Mouse (Mus musculus): Measurements from ENCODE around the gene Gtf2a2. TPM values are rescaled to one million over a fixed set of nuclear protein-coding genes. Genes with fewer than 3 reads are reported as not detected.
"Not testable (repeated sequence)": the region's sequence is repeated elsewhere in the genome, so short reads cannot be mapped to it uniquely, and the experiment has no call there.

The Gtf2a2 gene
- polyA plus RNA-seq, 1 experiment from 2014 or later, result 159 TPM

- 64% methylated on average over 4 of the region's 4 CpGs for WGBS (ENCODE audit: insufficient replicate concordance)
- peak; percentile 57; the same call in 1 of the 2 replicates for ATAC-seq (ENCODE audit: low read depth)
- no peaks in the 10 kb centered on the region for H3K27me3 ChIP-seq
- no peak for DNase-seq
- H3K9me3 ChIP-seq (replicated peaks), result no peaks in the 10 kb centered on the region
- H3K4me1 ChIP-seq (replicated peaks), result peaks cover 45% of the 10 kb centered on the region
- peak overlapping the region; percentile 7; the same call in 1 of the 2 replicates for H3K27ac ChIP-seq
- no peak overlapping the region for H3K9ac ChIP-seq
- peaks cover 35% of the 10 kb centered on the region for H3K36me3 ChIP-seq
- no peak overlapping the region for H3K4me3 ChIP-seq (replicated peaks)
- H3K4me2 ChIP-seq, result no peak overlapping the region
Observed at GRCm38 (mm10) chr9:70022083-70022482, 9.7 kb downstream of the Gtf2a2 start.

- not testable (repeated sequence) for H3K4me2 ChIP-seq; H3K27ac ChIP-seq; H3K4me3 ChIP-seq (replicated peaks); H3K27me3 ChIP-seq; ATAC-seq (ENCODE audit: low read depth); H3K9me3 ChIP-seq (replicated peaks); DNase-seq; H3K9ac ChIP-seq
- WGBS (ENCODE audit: insufficient replicate concordance), result 78% methylated on average over 1 of the region's 1 CpGs
- Histone ChIP-seq H3K36me3 (peaks cover 29% of the 10 kb centered on the region), H3K4me1 (replicated peaks) (peaks cover 44% of the 10 kb centered on the region)
Observed at GRCm38 (mm10) chr9:70023615-70024014, 11.3 kb downstream of the Gtf2a2 start.

GRCm38 (mm10) chr9:70024648-70025047 is 12.3 kb downstream of the Gtf2a2 start:
- Histone ChIP-seq H3K36me3 (peaks cover 23% of the 10 kb centered on the region), H3K27ac (no peak overlapping the region), H3K4me2 (no peak overlapping the region), H3K4me3 (replicated peaks) (no peak overlapping the region), H3K9ac (no peak overlapping the region), H3K9me3 (replicated peaks) (no peaks in the 10 kb centered on the region), H3K4me1 (replicated peaks) (peaks cover 44% of the 10 kb centered on the region), H3K27me3 (0 out of 2 replicates have a peak, but pooled peaks cover 2% of the 10 kb centered on the region)
- ATAC-seq (ENCODE audit: low read depth) (no peak), DNase-seq (no peak)

GRCm38 (mm10) chr9:70025365-70026012 is 13.1 kb downstream of the Gtf2a2 start:
- Histone ChIP-seq H3K36me3 (peaks cover 16% of the 10 kb centered on the region), H3K27ac (no peak overlapping the region), H3K4me3 (replicated peaks) (no peak overlapping the region), H3K4me2 (no peak overlapping the region), H3K9ac (no peak overlapping the region), H3K4me1 (replicated peaks) (peaks cover 44% of the 10 kb centered on the region), H3K27me3 (0 out of 2 replicates have a peak, but pooled peaks cover 2% of the 10 kb centered on the region), H3K9me3 (replicated peaks) (no peaks in the 10 kb centered on the region)
- 76% methylated on average over 2 of the region's 2 CpGs for WGBS (ENCODE audit: insufficient replicate concordance)
- DNase-seq (no peak), ATAC-seq (ENCODE audit: low read depth) (no peak)

GRCm38 (mm10) chr9:70032167-70032566 is 19.8 kb downstream of the Gtf2a2 start:
- Histone ChIP-seq H3K4me3 (replicated peaks) (no peak overlapping the region), H3K9ac (no peak overlapping the region), H3K27me3 (peaks cover 15% of the 10 kb centered on the region), H3K9me3 (replicated peaks) (no peaks in the 10 kb centered on the region), H3K4me2 (no peak overlapping the region), H3K4me1 (replicated peaks) (no peaks in the 10 kb centered on the region), H3K27ac (no peak overlapping the region), H3K36me3 (no peaks in the 10 kb centered on the region)
- ATAC-seq (ENCODE audit: low read depth), result no peak
- 46% methylated on average over 1 of the region's 1 CpGs for WGBS (ENCODE audit: insufficient replicate concordance)
- DNase-seq, result no peak

- Histone ChIP-seq H3K9me3 (replicated peaks) (no peaks in the 10 kb centered on the region), H3K36me3 (no peaks in the 10 kb centered on the region), H3K4me3 (replicated peaks) (no peak overlapping the region), H3K4me2 (no peak overlapping the region), H3K27me3 (peaks cover 18% of the 10 kb centered on the region), H3K4me1 (replicated peaks) (no peaks in the 10 kb centered on the region), H3K9ac (no peak overlapping the region), H3K27ac (no peak overlapping the region)
- ATAC-seq (ENCODE audit: low read depth) (no peak), DNase-seq (no peak)
- 63% methylated on average over 9 of the region's 9 CpGs for WGBS (ENCODE audit: insufficient replicate concordance)
Observed at GRCm38 (mm10) chr9:70033056-70033455, 20.7 kb downstream of the Gtf2a2 start.

GRCm38 (mm10) chr9:70034702-70035101 is 22.4 kb downstream of the Gtf2a2 start:
- no peak overlapping the region for H3K27ac ChIP-seq
- ATAC-seq (ENCODE audit: low read depth) (no peak), DNase-seq (no peak)
- no peaks in the 10 kb centered on the region for H3K36me3 ChIP-seq
- no peaks in the 10 kb centered on the region for H3K9me3 ChIP-seq (replicated peaks)
- peaks cover 16% of the 10 kb centered on the region for H3K27me3 ChIP-seq
- no peak overlapping the region for H3K4me3 ChIP-seq (replicated peaks)
- no peak overlapping the region for H3K9ac ChIP-seq
- 55% methylated on average over 7 of the region's 7 CpGs for WGBS (ENCODE audit: insufficient replicate concordance)
- no peaks in the 10 kb centered on the region for H3K4me1 ChIP-seq (replicated peaks)
- H3K4me2 ChIP-seq, result no peak overlapping the region

- Histone ChIP-seq H3K4me1 (replicated peaks) (no peaks in the 10 kb centered on the region), H3K9ac (no peak overlapping the region), H3K36me3 (no peaks in the 10 kb centered on the region), H3K4me2 (no peak overlapping the region), H3K27me3 (peaks cover 16% of the 10 kb centered on the region), H3K9me3 (replicated peaks) (no peaks in the 10 kb centered on the region), H3K27ac (no peak overlapping the region), H3K4me3 (replicated peaks) (no peak overlapping the region)
- DNase-seq (no peak), ATAC-seq (ENCODE audit: low read depth) (no peak)
- 51% methylated on average over 4 of the region's 4 CpGs for WGBS (ENCODE audit: insufficient replicate concordance)
Observed at GRCm38 (mm10) chr9:70036646-70037045, 24.3 kb downstream of the Gtf2a2 start.

GRCm38 (mm10) chr9:70037988-70038387 is 25.6 kb downstream of the Gtf2a2 start, which contains the start of gene Gcnt3:
Gene Gcnt3 (minus strand): TSS chr9:70038088.
- H3K27me3 ChIP-seq, result peaks cover 16% of the 10 kb centered on the region
- H3K4me2 ChIP-seq, result no peak within 1 kb of the TSS
- no peak within 1 kb of the TSS for H3K4me3 ChIP-seq (replicated peaks)
- no peak within 1 kb of the TSS for H3K9ac ChIP-seq
- H3K27ac ChIP-seq, result no peak within 1 kb of the TSS
- no peaks in the 10 kb centered on the region for H3K36me3 ChIP-seq
- ATAC-seq (ENCODE audit: low read depth) (no peak), DNase-seq (no peak)
- H3K9me3 ChIP-seq (replicated peaks), result no peaks in the 10 kb centered on the region
- peaks cover 5% of the 10 kb centered on the region for H3K4me1 ChIP-seq (replicated peaks)
- WGBS (ENCODE audit: insufficient replicate concordance), result 70% methylated on average over 7 of the region's 7 CpGs

GRCm38 (mm10) chr9:70039597-70040385 is 27.4 kb downstream of the Gtf2a2 start:
- no peak overlapping the region for H3K4me3 ChIP-seq (replicated peaks)
- WGBS (ENCODE audit: insufficient replicate concordance), result 78% methylated on average over 6 of the region's 6 CpGs
- no peak overlapping the region for H3K4me2 ChIP-seq
- H3K36me3 ChIP-seq, result no peaks in the 10 kb centered on the region
- no peak overlapping the region for H3K9ac ChIP-seq
- DNase-seq (no peak), ATAC-seq (ENCODE audit: low read depth) (no peak)
- no peak overlapping the region for H3K27ac ChIP-seq
- no peaks in the 10 kb centered on the region for H3K9me3 ChIP-seq (replicated peaks)
- peaks cover 16% of the 10 kb centered on the region for H3K27me3 ChIP-seq
- peaks cover 23% of the 10 kb centered on the region for H3K4me1 ChIP-seq (replicated peaks)

- Histone ChIP-seq H3K9me3 (replicated peaks) (no peaks in the 10 kb centered on the region), H3K4me3 (replicated peaks) (no peak overlapping the region), H3K9ac (no peak overlapping the region), H3K36me3 (no peaks in the 10 kb centered on the region), H3K4me2 (no peak overlapping the region), H3K27ac (no peak overlapping the region), H3K27me3 (peaks cover 9% of the 10 kb centered on the region), H3K4me1 (replicated peaks) (peaks cover 31% of the 10 kb centered on the region)
- no peak for DNase-seq
- no peak for ATAC-seq (ENCODE audit: low read depth)
- WGBS (ENCODE audit: insufficient replicate concordance), result 68% methylated on average over 11 of the region's 11 CpGs
Observed at GRCm38 (mm10) chr9:70040570-70040969, 28.2 kb downstream of the Gtf2a2 start.
